Mouse (Mus musculus): Measurements from ENCODE around the gene Otog. TPM values are rescaled to one million over a fixed set of nuclear protein-coding genes. Genes with fewer than 3 reads are reported as not detected.

Gene Otog
- polyA plus RNA-seq, 2 experiments from 2014 or later, result not detected

Other genes with a start within 250 kb of the Otog start
- not detected for gene Abcc6, start 210.7 kb upstream of the Otog start, polyA plus RNA-seq (2017; shearing (Covaris generic))
- 10 to 100 TPM; 17.1 to 20.4 TPM for gene Nomo1, start 207.3 kb upstream of the Otog start, polyA plus RNA-seq (2017; shearing (Covaris generic))
- not detected for gene Kcnj11, start 140.2 kb upstream of the Otog start, polyA plus RNA-seq (2017; shearing (Covaris generic))
- not detected for gene Abcc8, start 61.0 kb upstream of the Otog start, polyA plus RNA-seq (2017; shearing (Covaris generic))
- gene Ush1c, start 2.5 kb upstream of the Otog start, polyA plus RNA-seq (2017; shearing (Covaris generic)), result not detected
- not detected for gene Myod1, start 135.5 kb downstream of the Otog start, polyA plus RNA-seq (2017; shearing (Covaris generic))
- not detected for gene Kcnc1, start 155.5 kb downstream of the Otog start, polyA plus RNA-seq (2017; shearing (Covaris generic))